Mouse (Mus musculus) left cerebral cortex, postnatal 10 days (tissue): ENCODE measurements at regions not wholly inside any gene's neighbourhood (a gene's known extent, or its start where the extent isn't known, plus 50 kb on each side); places are given as distances from the start of the nearest gene placed in this dataset.

Source experiments
- DNase-seq, 2 experiments: peaks; one replicate each; pipeline ENCODE4 v3.0.0; 2021 to 2022; ENCODE audit warnings: low spot score in 2 of 2, mixed read lengths in 1 of 2; ENCODE audit errors: extremely low spot score in 1 of 2
- intact Hi-C: fragments of 180-260 bp; cut with DNase I; formaldehyde crosslinking; loops from one replicate; pipeline ENCODE4 v1.15.1; 2025

GRCm38 (mm10) chr1:73857497-73857896 lies 266.8 kb downstream of the Tns1 start:
- intact Hi-C loops: no loop called here
- DNase-seq: peak in 1 of 2 experiments; percentile 44

- intact Hi-C loops: no loop called here
- DNase-seq: no peak
Measured at GRCm38 (mm10) chr1:73856811-73857210, 267.4 kb downstream of the Tns1 start.

GRCm38 (mm10) chr1:73855306-73855705 lies 268.9 kb downstream of the Tns1 start:
- DNase-seq: no peak
- intact Hi-C loops: no loop called here

- no peak for DNase-seq
- intact Hi-C loops: no loop called here
Measured at GRCm38 (mm10) chr1:73853851-73854250, 270.4 kb downstream of the Tns1 start.

GRCm38 (mm10) chr1:73850173-73851014 lies 273.9 kb downstream of the Tns1 start:
- intact Hi-C loops: no loop called here
- peak in 1 of 2 experiments; percentile 46 for DNase-seq

- no peak for DNase-seq
- intact Hi-C loops: no loop called here
Measured at GRCm38 (mm10) chr1:73848370-73848769, 275.9 kb downstream of the Tns1 start.

- intact Hi-C loops: no loop called here
- no peak for DNase-seq
Measured at GRCm38 (mm10) chr1:73847126-73847525, 277.1 kb downstream of the Tns1 start.

- DNase-seq: no peak
- intact Hi-C loops: no loop called here
Measured at GRCm38 (mm10) chr1:73845115-73845514, 279.1 kb downstream of the Tns1 start.

- intact Hi-C loops: no loop called here
- no peak for DNase-seq
Measured at GRCm38 (mm10) chr1:73844574-73844973, 279.7 kb downstream of the Tns1 start.

GRCm38 (mm10) chr1:73839351-73839750 lies 284.9 kb downstream of the Tns1 start:
- intact Hi-C loops: no loop called here
- no peak for DNase-seq

- no peak for DNase-seq
- intact Hi-C loops: no loop called here
Measured at GRCm38 (mm10) chr1:73836680-73837079, 287.6 kb downstream of the Tns1 start.

- DNase-seq: no peak
- intact Hi-C loops: no loop called here
Measured at GRCm38 (mm10) chr1:73834566-73834965, 289.7 kb downstream of the Tns1 start.

GRCm38 (mm10) chr1:73830486-73831132 lies 293.6 kb downstream of the Tns1 start:
- intact Hi-C loops: no loop called here
- no peak for DNase-seq

- DNase-seq: peak in 1 of 2 experiments; percentile 57
- intact Hi-C loops: loop anchor here (5.0 to 10.0 kb wide), 3 partner anchors 212 to 1112 kb away; no protein-coding TSS in a partner anchor
Measured at GRCm38 (mm10) chr1:73828996-73829395, 295.3 kb downstream of the Tns1 start.

- peak; percentile 84 to 90 for DNase-seq
- intact Hi-C loops: loop anchor here (2.0 to 10.0 kb wide), 4 partner anchors 209 to 1109 kb away; no protein-coding TSS in a partner anchor
Measured at GRCm38 (mm10) chr1:73826243-73826930, 297.9 kb downstream of the Tns1 start.

GRCm38 (mm10) chr1:73824406-73825184 lies 299.7 kb downstream of the Tns1 start:
- intact Hi-C loops: loop anchor here (5.0 to 10.0 kb wide), 3 partner anchors 207 to 1107 kb away; no protein-coding TSS in a partner anchor
- DNase-seq: peak in 1 of 2 experiments; percentile 30

GRCm38 (mm10) chr1:73823726-73824125 lies 300.5 kb downstream of the Tns1 start:
- DNase-seq: no peak
- intact Hi-C loops: loop anchor here (10.0 kb wide), 1 partner anchor 549 kb away; no protein-coding TSS in a partner anchor

- DNase-seq: peak in 1 of 2 experiments; percentile 42
- intact Hi-C loops: loop anchor here (10.0 kb wide), 1 partner anchor 548 kb away; no protein-coding TSS in a partner anchor
Measured at GRCm38 (mm10) chr1:73822616-73823015, 301.6 kb downstream of the Tns1 start.
